Mouse (Mus musculus) myocyte (in vitro differentiated cells): ENCODE data around the gene Gm20388. TPM values are rescaled to one million over a fixed set of nuclear protein-coding genes. Genes with fewer than 3 reads are reported as not detected.

Experiments
- H3K27me3 ChIP-seq: one replicate; pipeline ENCODE4 v1.6.1; 2011; ENCODE audit not compliant: control insufficient read depth, insufficient read depth, insufficient read length
- H3K36me3 ChIP-seq: one replicate; pipeline ENCODE4 v1.6.1; 2011; ENCODE audit not compliant: control insufficient read depth, insufficient read depth
- H3K4me2 ChIP-seq: one replicate; pipeline ENCODE4 v1.6.1; 2011; ENCODE audit warnings: low read depth, control low read depth
- H3K4me3 ChIP-seq: one replicate; pipeline ENCODE4 v1.5.1; 2011; ENCODE audit warnings: mild to moderate bottlenecking, control low read depth, moderate library complexity
- H3K79me2 ChIP-seq: one replicate; pipeline ENCODE4 v1.6.1; 2011; ENCODE audit not compliant: control insufficient read depth, insufficient read depth
- H3ac ChIP-seq: one replicate; pipeline ENCODE4 v1.6.1; 2011; ENCODE audit not compliant: control insufficient read depth, insufficient read length
- CEBPB ChIP-seq: IDR thresholded peaks from 2 replicates; pipeline ENCODE4 v1.6.1; 2011; ENCODE audit warnings: mild to moderate bottlenecking, moderate library complexity; ENCODE audit not compliant: poor library complexity, insufficient read depth, severe bottlenecking
- E2F4 ChIP-seq: IDR thresholded peaks from one replicate; pipeline ENCODE4 v1.6.1; 2011; ENCODE audit warnings: mild to moderate bottlenecking, control low read depth, moderate library complexity; ENCODE audit not compliant: insufficient read depth
- MAX ChIP-seq: IDR thresholded peaks from one replicate; pipeline ENCODE4 v1.6.1; 2011; ENCODE audit warnings: low read depth, mild to moderate bottlenecking, control low read depth
- MYOD1 ChIP-seq, 3 experiments: IDR thresholded peaks; one replicate each; pipeline ENCODE4 v1.6.1; 2011; ENCODE audit warnings: control low read depth in 2 of 3, low read depth in 2 of 3, mild to moderate bottlenecking in 2 of 3, moderate library complexity in 1 of 3; ENCODE audit not compliant: insufficient read length in 2 of 3, control insufficient read depth in 1 of 3
- MYOG ChIP-seq, 3 experiments: IDR thresholded peaks; one replicate each; pipeline ENCODE4 v1.6.1; 2011; ENCODE audit warnings: control low read depth in 2 of 3, low read depth in 2 of 3, mild to moderate bottlenecking in 2 of 3; ENCODE audit not compliant: insufficient read length in 2 of 3, control insufficient read depth in 1 of 3, insufficient read depth in 1 of 3
- POLR2A ChIP-seq: IDR thresholded peaks from one replicate; pipeline ENCODE4 v1.6.1; 2011; ENCODE audit warnings: low read depth, mild to moderate bottlenecking, control low read depth, moderate library complexity; ENCODE audit not compliant: insufficient read length
- POLR2AphosphoS2 ChIP-seq: IDR thresholded peaks from one replicate; pipeline ENCODE4 v1.6.1; 2011; ENCODE audit warnings: low read depth, control low read depth; ENCODE audit not compliant: insufficient read length
- REST ChIP-seq: IDR thresholded peaks from one replicate; pipeline ENCODE4 v1.6.1; 2011; ENCODE audit warnings: mild to moderate bottlenecking, control low read depth, moderate library complexity; ENCODE audit not compliant: insufficient read depth, insufficient read length
- SRF ChIP-seq: IDR thresholded peaks from one replicate; pipeline ENCODE4 v1.6.1; 2011; ENCODE audit warnings: low read depth; ENCODE audit not compliant: control insufficient read depth, insufficient read length
- TCF12 ChIP-seq: IDR thresholded peaks from one replicate; pipeline ENCODE4 v1.6.1; 2011; ENCODE audit warnings: mild to moderate bottlenecking, control low read depth; ENCODE audit not compliant: poor library complexity, insufficient read depth, severe bottlenecking
- TCF3 ChIP-seq: IDR thresholded peaks from one replicate; pipeline ENCODE4 v1.6.1; 2011; ENCODE audit warnings: low read depth, control low read depth; ENCODE audit not compliant: insufficient read length
- USF1 ChIP-seq: IDR thresholded peaks from one replicate; pipeline ENCODE4 v1.6.1; 2011; ENCODE audit warnings: low read depth, mild to moderate bottlenecking, control low read depth, moderate library complexity
- polyA plus RNA-seq: library from polyadenylated mRNA; unstranded; fragments of >200 nt; fragmentation: generic; extraction: Trizol; gene quantifications from one replicate; pipeline ENCODE4 v1.2.1, GENCODE M21; 2012; ENCODE audit warnings: missing spikeins

The Gm20388 gene
- polyA plus RNA-seq, 1 experiment: 15.3 TPM

- Histone ChIP-seq H3K4me2 (no peak overlapping the region), H3K4me3 (no peak overlapping the region), H3ac (no peak overlapping the region), H3K79me2 (peaks cover 12% of the 10 kb centered on the region), H3K36me3 (peaks cover under 1% of the 10 kb centered on the region), H3K27me3 (no peaks in the 10 kb centered on the region)
- no peak for TF ChIP-seq TCF3
- no peak for TF ChIP-seq E2F4
- TF ChIP-seq CEBPB: no peak
- no peak for TF ChIP-seq MYOD1 (IDR thresholded peaks at IDR 0.05; ENCODE audit: control insufficient read depth in 1 of 3, insufficient read length in 2 of 3, low read depth in 2 of 3)
- no peak for TF ChIP-seq POLR2AphosphoS2
- TF ChIP-seq TCF12: no peak
- no peak for TF ChIP-seq REST
- no peak for TF ChIP-seq MYOG (IDR thresholded peaks at IDR 0.05; ENCODE audit: control insufficient read depth in 1 of 3, insufficient read depth in 1 of 3, insufficient read length in 2 of 3, low read depth in 2 of 3)
- no peak for TF ChIP-seq SRF
- no peak for TF ChIP-seq POLR2A
- no peak for TF ChIP-seq MAX
- no peak for TF ChIP-seq USF1
Measured at GRCm38 (mm10) chr8:122564363-122565352, 2654.0 kb downstream of the Gm20388 start.

DNA sequence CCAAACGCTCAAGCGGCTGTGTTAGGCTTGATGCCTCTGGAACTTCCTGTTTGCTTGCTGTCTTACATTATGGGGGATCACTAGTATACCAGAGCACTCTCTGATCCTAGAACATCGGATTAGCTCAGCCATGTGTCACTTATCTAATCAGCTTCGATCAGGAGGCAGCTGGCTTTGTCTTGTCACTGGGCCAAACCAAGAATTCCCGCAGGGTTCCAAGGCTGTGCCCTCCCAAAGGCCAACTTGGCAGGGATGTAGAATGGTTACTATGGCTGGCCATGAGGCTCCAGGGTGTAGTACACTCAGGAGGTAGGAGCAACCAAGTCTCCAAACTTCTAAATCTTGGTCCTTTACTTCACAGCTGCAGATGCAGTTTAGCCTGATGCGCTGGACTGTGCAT, 2656.1 kb downstream of the Gm20388 start:
- no peaks in the 10 kb centered on the region for H3K27me3 ChIP-seq
- peak overlapping the region; percentile 74 for H3ac ChIP-seq
- H3K36me3 ChIP-seq: peaks cover 4% of the 10 kb centered on the region
- TF ChIP-seq MYOD1 (IDR thresholded peaks at IDR 0.05; ENCODE audit: control insufficient read depth in 1 of 3, insufficient read length in 2 of 3, low read depth in 2 of 3) (peak in 1 of 3 experiments; percentile 47), MYOG (IDR thresholded peaks at IDR 0.05; ENCODE audit: control insufficient read depth in 1 of 3, insufficient read depth in 1 of 3, insufficient read length in 2 of 3, low read depth in 2 of 3) (peak in 1 of 3 experiments; percentile 22), MAX (no peak), USF1 (no peak)
- H3K79me2 ChIP-seq: peaks cover 18% of the 10 kb centered on the region
- peak overlapping the region; percentile 48 for H3K4me3 ChIP-seq
- H3K4me2 ChIP-seq: peak overlapping the region; percentile 90

DNA sequence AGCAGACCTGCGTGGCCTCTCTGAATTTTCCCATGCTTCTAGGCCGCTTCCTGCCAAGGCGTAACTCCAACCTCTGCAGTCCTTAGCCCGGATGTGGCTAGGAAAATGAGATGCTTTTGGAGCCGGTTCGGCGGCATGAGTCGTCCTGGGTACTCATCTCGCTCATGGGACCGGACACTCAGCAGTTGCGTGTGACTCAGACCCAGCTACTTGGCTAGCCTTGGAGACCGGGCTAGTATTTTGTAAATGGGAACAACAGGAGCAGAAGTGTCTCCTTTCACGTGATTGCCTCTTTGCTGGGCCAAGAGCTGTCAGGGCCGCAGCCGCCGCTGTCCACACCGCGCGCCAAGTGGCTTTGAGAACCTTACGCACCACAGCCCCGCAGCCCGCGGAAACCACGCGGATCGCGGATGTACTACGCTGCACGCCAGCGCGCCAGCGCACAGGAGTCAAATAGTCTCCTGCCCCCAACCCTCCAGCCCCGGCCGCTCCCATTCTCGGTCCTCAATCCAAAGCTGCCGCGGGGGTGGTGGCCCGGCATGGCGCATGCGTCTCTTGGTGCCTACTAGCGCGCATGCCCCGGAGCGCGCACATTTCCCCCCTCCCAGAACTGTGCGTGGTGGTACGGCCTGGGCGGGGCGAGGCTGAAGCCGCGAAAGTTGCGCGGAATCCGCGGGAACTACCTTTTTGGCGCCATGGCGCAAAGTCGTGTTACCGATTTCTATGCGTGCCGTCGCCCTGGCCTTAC, 2656.9 kb downstream of the Gm20388 start, which contains the start of gene Cdt1:
Gene Cdt1, plus strand, starts transcription at position 655 of the 748 bp plus-strand sequence.
- H3K4me2 ChIP-seq: peak within 1 kb of the TSS; percentile 90
- no peaks in the 10 kb centered on the region for H3K27me3 ChIP-seq
- TF ChIP-seq POLR2AphosphoS2 (peak; percentile 83), E2F4 (peak; percentile 81), TCF3 (no peak), MYOG (IDR thresholded peaks at IDR 0.05; ENCODE audit: control insufficient read depth in 1 of 3, insufficient read depth in 1 of 3, insufficient read length in 2 of 3, low read depth in 2 of 3) (peak in 1 of 3 experiments; percentile 30), USF1 (no peak), POLR2A (peak; percentile 77), MYOD1 (IDR thresholded peaks at IDR 0.05; ENCODE audit: control insufficient read depth in 1 of 3, insufficient read length in 2 of 3, low read depth in 2 of 3) (peak in 1 of 3 experiments; percentile 2)
- peak within 1 kb of the TSS; percentile 48 for H3K4me3 ChIP-seq
- H3K36me3 ChIP-seq: peaks cover 4% of the 10 kb centered on the region
- H3K79me2 ChIP-seq: peaks cover 18% of the 10 kb centered on the region
- peak within 1 kb of the TSS; percentile 74 for H3ac ChIP-seq

DNA sequence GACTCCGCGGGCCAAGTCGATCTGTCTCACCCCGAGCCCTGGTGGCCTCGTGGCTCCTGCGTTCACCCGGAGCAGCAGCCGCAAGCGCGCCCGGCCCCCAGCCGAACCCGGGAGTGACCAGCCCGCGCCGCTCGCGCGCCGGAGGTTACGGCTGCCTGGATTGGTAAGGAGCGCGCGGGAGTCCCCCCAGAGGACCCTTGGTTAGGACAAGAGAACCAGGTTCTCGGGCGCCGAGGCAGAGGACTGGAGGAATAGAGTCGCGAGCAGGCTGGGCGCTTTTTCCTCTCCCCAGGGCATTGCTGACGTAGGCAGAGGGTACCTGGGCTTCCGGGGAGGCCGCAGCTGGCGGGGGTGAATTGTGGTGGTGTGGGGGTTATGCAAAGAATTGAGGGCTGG, 2657.5 kb downstream of the Gm20388 start:
- no peak for TF ChIP-seq POLR2AphosphoS2
- TF ChIP-seq TCF12: no peak
- no peak for TF ChIP-seq CEBPB
- no peak for TF ChIP-seq POLR2A
- TF ChIP-seq E2F4: no peak
- TF ChIP-seq MAX: no peak
- no peak for TF ChIP-seq REST
- no peak for TF ChIP-seq MYOD1 (IDR thresholded peaks at IDR 0.05; ENCODE audit: control insufficient read depth in 1 of 3, insufficient read length in 2 of 3, low read depth in 2 of 3)
- no peak for TF ChIP-seq USF1
- TF ChIP-seq MYOG (IDR thresholded peaks at IDR 0.05; ENCODE audit: control insufficient read depth in 1 of 3, insufficient read depth in 1 of 3, insufficient read length in 2 of 3, low read depth in 2 of 3): no peak
- TF ChIP-seq TCF3: no peak
- TF ChIP-seq SRF: no peak
- H3K4me3 ChIP-seq: peak overlapping the region; percentile 48

More for the DNA sequence above, 2657.5 kb downstream of the Gm20388 start:
- no peaks in the 10 kb centered on the region for H3K27me3 ChIP-seq
- H3K4me2 ChIP-seq: peak overlapping the region; percentile 72
- peaks cover 18% of the 10 kb centered on the region for H3K79me2 ChIP-seq
- H3K36me3 ChIP-seq: peaks cover 6% of the 10 kb centered on the region
- H3ac ChIP-seq: peak overlapping the region; percentile 74
